8 mouse cellular contexts compared by ENCODE assay signal in the genomic region with DNA sequence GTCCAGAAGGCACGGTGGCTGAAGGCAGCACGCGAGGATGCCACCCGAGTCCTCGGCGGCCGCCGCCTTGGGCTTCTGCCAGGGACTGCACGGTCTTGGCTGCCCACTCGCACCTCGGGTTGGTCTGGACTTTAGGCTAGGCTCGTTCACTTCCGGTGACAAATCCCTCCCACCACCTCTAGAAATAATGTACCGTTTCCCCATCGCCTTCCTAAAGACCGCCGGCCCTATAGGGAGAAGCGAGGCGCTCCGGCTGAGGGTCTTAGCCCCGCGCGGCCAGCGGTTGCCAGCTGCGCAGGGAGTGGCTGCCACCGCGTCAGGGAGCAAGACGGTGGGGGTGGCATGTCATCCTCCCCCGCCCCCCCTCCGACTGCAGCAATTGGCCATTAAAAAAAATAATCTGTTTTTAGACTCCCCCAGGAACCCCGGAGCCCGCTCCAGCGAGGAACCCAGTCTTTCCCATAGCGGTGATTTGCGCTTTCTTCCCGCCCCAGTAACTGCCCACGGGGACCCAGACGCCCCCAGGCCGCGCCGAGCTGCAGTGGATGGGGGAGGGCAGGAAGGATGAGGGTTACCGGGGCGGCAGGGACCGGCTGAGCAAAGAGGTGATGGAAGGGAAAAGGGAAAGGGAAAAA. TPM values are rescaled to one million over a fixed set of nuclear protein-coding genes. Genes with fewer than 3 reads are reported as not detected.
A peak's percentile ranks its signal among the peaks of the same experiment; 100 is the strongest.
DNase-seq lines count a peak whose midpoint lies in the region; ATAC-seq and TF ChIP-seq lines count a peak whose summit lies in the region.

No protein-coding gene starts in this region.

- peak overlapping the region; percentile 82 for H3K4me2 ChIP-seq in embryonic facial prominence, embryonic 13.5 days
- H3K4me2 ChIP-seq in limb, embryonic 13.5 days (replicated peaks), result peak overlapping the region; percentile 77
- peak overlapping the region; percentile 62 for H3K4me2 ChIP-seq in midbrain, embryonic 14.5 days (ENCODE audit: low read length)

- TF ChIP-seq POLR2A in kidney, adult 2 months (IDR thresholded peaks at IDR 0.05; ENCODE audit: low read depth, low read length), result no peak

- peak overlapping the region; percentile 99 for H3K27ac ChIP-seq in embryonic facial prominence, embryonic 13.5 days
- H3K27ac ChIP-seq in kidney, adult 2 months (ENCODE audit: insufficient read depth, low read depth, low read length), result peak overlapping the region; percentile 98
- H3K27ac ChIP-seq in limb, embryonic 13.5 days, result peak overlapping the region; percentile 99
- peak overlapping the region; percentile 96 for H3K27ac ChIP-seq in midbrain, embryonic 14.5 days (replicated peaks; ENCODE audit: low read depth, low read length)

- H3K9ac ChIP-seq in embryonic facial prominence, embryonic 13.5 days, result peak overlapping the region; percentile 84
- H3K9ac ChIP-seq in limb, embryonic 13.5 days, result peak overlapping the region; percentile 83
- H3K9ac ChIP-seq in midbrain, embryonic 14.5 days (replicated peaks; ENCODE audit: low read length), result peak overlapping the region; percentile 76

- DNase-seq in layer of hippocampus, adult 11-12 months (ENCODE audit: low spot score), result peak; percentile 79
- no peak for DNase-seq in layer of hippocampus, adult 9-10 months (ENCODE audit: low spot score)
- peak; percentile 85 to 88 for DNase-seq in heart, adult 18-20 months
- DNase-seq in kidney, adult 2 months, result peak; percentile 93
- peak; percentile 84 for DNase-seq in midbrain, embryonic 14.5 days
- DNase-seq in spleen, adult 18-20 months, result peak; percentile 51 to 59

- 0 out of 2 replicates have a peak, but pooled peaks have one; percentile 5 for TF ChIP-seq CTCF in kidney, adult 2 months (conservative IDR thresholded peaks at IDR 0.05; ENCODE audit: insufficient read depth, insufficient read length, low read depth, low read length)

- WGBS in embryonic facial prominence, embryonic 13.5 days, result under 1% methylated on average over 44 of the region's 44 CpGs
- under 1% methylated on average over 44 of the region's 44 CpGs for WGBS in kidney, adult 2 months
- WGBS in limb, embryonic 13.5 days, result under 1% methylated on average over 44 of the region's 44 CpGs
- WGBS in midbrain, embryonic 14.5 days, result under 1% methylated on average over 44 of the region's 44 CpGs

- peaks cover 33% of the 10 kb centered on the region for H3K4me1 ChIP-seq in embryonic facial prominence, embryonic 13.5 days
- peaks cover 13% of the 10 kb centered on the region for H3K4me1 ChIP-seq in kidney, adult 2 months (ENCODE audit: control insufficient read depth, insufficient read depth, low read length)
- H3K4me1 ChIP-seq in limb, embryonic 13.5 days, result peaks cover 43% of the 10 kb centered on the region
- peaks cover 24% of the 10 kb centered on the region for H3K4me1 ChIP-seq in midbrain, embryonic 14.5 days (ENCODE audit: control insufficient read depth, insufficient read depth, low read length)

- peak; percentile 38; the same call in 1 of the 2 replicates for ATAC-seq in embryonic facial prominence, embryonic 13.5 days (ENCODE audit: insufficient number of reproducible peaks, insufficient read depth, low FRiP score, low TSS enrichment, low read depth)
- ATAC-seq in limb, embryonic 13.5 days (ENCODE audit: low FRiP score, low read depth), result peak; percentile 45
- ATAC-seq in midbrain, embryonic 14.5 days (ENCODE audit: low FRiP score, low TSS enrichment), result peak; percentile 53

- H3K36me3 ChIP-seq in embryonic facial prominence, embryonic 13.5 days, result peaks cover 17% of the 10 kb centered on the region
- no peaks in the 10 kb centered on the region for H3K36me3 ChIP-seq in kidney, adult 2 months (ENCODE audit: control insufficient read depth, insufficient read depth, low read length)
- peaks cover 18% of the 10 kb centered on the region for H3K36me3 ChIP-seq in limb, embryonic 13.5 days
- 0 out of 2 replicates have a peak, but pooled peaks cover 3% of the 10 kb centered on the region for H3K36me3 ChIP-seq in midbrain, embryonic 14.5 days (ENCODE audit: control insufficient read depth, insufficient read depth, low read length)

- H3K4me3 ChIP-seq in embryonic facial prominence, embryonic 13.5 days, result peak overlapping the region; percentile 95
- peak overlapping the region; percentile 98 for H3K4me3 ChIP-seq in kidney, adult 2 months (ENCODE audit: insufficient read depth, low read depth, low read length)
- H3K4me3 ChIP-seq in limb, embryonic 13.5 days, result peak overlapping the region; percentile 94
- peak overlapping the region; percentile 77 for H3K4me3 ChIP-seq in midbrain, embryonic 14.5 days (replicated peaks; ENCODE audit: low read depth, low read length)

- no peaks in the 10 kb centered on the region for H3K27me3 ChIP-seq in embryonic facial prominence, embryonic 13.5 days
- H3K27me3 ChIP-seq in kidney, adult 2 months (replicated peaks; ENCODE audit: control insufficient read depth, insufficient read depth, low read length), result no peaks in the 10 kb centered on the region
- no peaks in the 10 kb centered on the region for H3K27me3 ChIP-seq in limb, embryonic 13.5 days
- H3K27me3 ChIP-seq in midbrain, embryonic 14.5 days (ENCODE audit: control insufficient read depth, insufficient read depth, low read length), result no peaks in the 10 kb centered on the region

- H3K9me3 ChIP-seq in embryonic facial prominence, embryonic 13.5 days, result no peaks in the 10 kb centered on the region
- no peaks in the 10 kb centered on the region for H3K9me3 ChIP-seq in limb, embryonic 13.5 days
- H3K9me3 ChIP-seq in midbrain, embryonic 14.5 days (ENCODE audit: control insufficient read depth, low read length), result no peaks in the 10 kb centered on the region

RNA-seq across cellular contexts. Expression of gene Tbcc, which starts 0.9 kb away (rescaled TPM):
- polyA plus RNA-seq in embryonic facial prominence, embryonic 13.5 days (2015; fragmentation: Nextera tagmentation; extraction: Ambion mirVana), result 58.5 and 63.3 TPM in 2 replicates
- total RNA-seq in heart, adult 18-20 months (2021), result 10 to 100 TPM; 16.0 to 16.6 TPM
- 17.2 and 19.6 TPM in 2 replicates for polyA plus RNA-seq in kidney, adult 2 months (2012; rRNA removed)
- 57.8 and 58.0 TPM in 2 replicates for polyA plus RNA-seq in limb, embryonic 13.5 days (2015; fragmentation: Nextera tagmentation; extraction: Ambion mirVana)
- 62.8 and 67.6 TPM in 2 replicates for polyA plus RNA-seq in midbrain, embryonic 14.5 days (2014; fragmentation: Nextera tagmentation; extraction: Ambion mirVana)

RNA-seq across cellular contexts. Expression of gene Prph2, which starts 20.7 kb away (rescaled TPM):
- not detected in 2 replicates for polyA plus RNA-seq in embryonic facial prominence, embryonic 13.5 days (2015; fragmentation: Nextera tagmentation; extraction: Ambion mirVana)
- total RNA-seq in heart, adult 18-20 months (2021), result not detected
- polyA plus RNA-seq in kidney, adult 2 months (2012; rRNA removed), result not detected in 2 replicates
- not detected in 2 replicates for polyA plus RNA-seq in limb, embryonic 13.5 days (2015; fragmentation: Nextera tagmentation; extraction: Ambion mirVana)
- not detected in 2 replicates for polyA plus RNA-seq in midbrain, embryonic 14.5 days (2014; fragmentation: Nextera tagmentation; extraction: Ambion mirVana)

RNA-seq across cellular contexts. Expression of gene Bicral, which starts 31.3 kb away (rescaled TPM):
- 4.4 and 5.0 TPM in 2 replicates for polyA plus RNA-seq in embryonic facial prominence, embryonic 13.5 days (2015; fragmentation: Nextera tagmentation; extraction: Ambion mirVana)
- total RNA-seq in heart, adult 18-20 months (2021), result 10 to 100 TPM in 1 of 2 experiments, 1 to 10 TPM in 1; 7.5 to 13.0 TPM
- 11.4 and 11.8 TPM in 2 replicates for polyA plus RNA-seq in kidney, adult 2 months (2012; rRNA removed)
- 3.9 and 4.6 TPM in 2 replicates for polyA plus RNA-seq in limb, embryonic 13.5 days (2015; fragmentation: Nextera tagmentation; extraction: Ambion mirVana)
- polyA plus RNA-seq in midbrain, embryonic 14.5 days (2014; fragmentation: Nextera tagmentation; extraction: Ambion mirVana), result 10.2 and 11.6 TPM in 2 replicates
